Mouse (Mus musculus) embryonic facial prominence, embryonic 15.5 days (tissue): Measurements from ENCODE around the gene 2510009E07Rik. TPM values are rescaled to one million over a fixed set of nuclear protein-coding genes. Genes with fewer than 3 reads are reported as not detected.

Source experiments
- ATAC-seq: fragments of 200-750 bp; cut with Nextera tagmentation; 2 replicates; pipeline ENCODE4 v1.8.0; 2017; ENCODE audit warnings: low read depth, moderate TSS enrichment; ENCODE audit not compliant: insufficient number of reproducible peaks, low FRiP score, low TSS enrichment
- H3K27ac ChIP-seq: fragments of 300-500 bp; sonication (generic); replicated peaks from 2 replicates; pipeline ENCODE4 v1.5.1; 2015; ENCODE audit warnings: mild to moderate bottlenecking, inconsistent platforms
- H3K27me3 ChIP-seq: fragments of 300-500 bp; sonication (generic); 2 replicates; pipeline ENCODE4 v1.6.1; 2015; ENCODE audit warnings: inconsistent platforms
- H3K36me3 ChIP-seq: fragments of 300-500 bp; sonication (generic); 2 replicates; pipeline ENCODE4 v1.6.1; 2015; ENCODE audit warnings: mild to moderate bottlenecking, inconsistent platforms
- H3K4me1 ChIP-seq: fragments of 300-500 bp; sonication (generic); 2 replicates; pipeline ENCODE4 v1.6.1; 2015; ENCODE audit warnings: inconsistent platforms
- H3K4me2 ChIP-seq: fragments of 300-500 bp; sonication (generic); replicated peaks from 2 replicates; pipeline ENCODE4 v1.6.1; 2015; ENCODE audit warnings: mild to moderate bottlenecking, inconsistent platforms
- H3K4me3 ChIP-seq: fragments of 300-500 bp; sonication (generic); replicated peaks from 2 replicates; pipeline ENCODE4 v1.5.1; 2015; ENCODE audit warnings: mild to moderate bottlenecking, inconsistent platforms
- H3K9ac ChIP-seq: fragments of 300-500 bp; sonication (generic); 2 replicates; pipeline ENCODE4 v1.6.1; 2015; ENCODE audit warnings: inconsistent platforms
- H3K9me3 ChIP-seq: fragments of 300-500 bp; sonication (generic); replicated peaks from 2 replicates; pipeline ENCODE4 v1.6.1; 2016; ENCODE audit warnings: inconsistent platforms
- WGBS: fragments of 180-500 bp; shearing (Covaris S2); methylation state at CpG from one replicate; pipeline ENCODE4 v1.1.7; 2015; 5-methylcytosine and 5-hydroxymethylcytosine counted together
- polyA plus RNA-seq: library from polyadenylated mRNA; unstranded; fragments of >200 nt; fragmentation: Nextera tagmentation; extraction: Ambion mirVana; gene quantifications from 2 replicates; pipeline ENCODE4 v1.2.1, GENCODE M21; 2015

2510009E07Rik gene
- polyA plus RNA-seq, result 23.0 and 23.9 TPM in 2 replicates

GRCm38 (mm10) chr16:21694463-21695241 is at the start of gene 2510009E07Rik:
Gene 2510009E07Rik (minus strand): TSS chr16:21694665.
- no peaks in the 10 kb centered on the region for H3K36me3 ChIP-seq
- H3K4me2 ChIP-seq, result peak within 1 kb of the TSS; percentile 91
- peaks cover 29% of the 10 kb centered on the region for H3K4me1 ChIP-seq
- peak; percentile 94 for ATAC-seq
- H3K4me3 ChIP-seq, result peak within 1 kb of the TSS; percentile 74
- H3K27me3 ChIP-seq, result no peaks in the 10 kb centered on the region
- WGBS, result under 1% methylated on average over 56 of the region's 61 CpGs
- H3K27ac ChIP-seq, result peak within 1 kb of the TSS; percentile 89
- H3K9me3 ChIP-seq, result no peaks in the 10 kb centered on the region
- H3K9ac ChIP-seq, result peak within 1 kb of the TSS; percentile 85

GRCm38 (mm10) chr16:21743401-21743800 is 48.9 kb upstream of the 2510009E07Rik start:
- Histone ChIP-seq H3K4me2 (no peak overlapping the region), H3K4me3 (no peak overlapping the region), H3K9me3 (no peaks in the 10 kb centered on the region), H3K27me3 (no peaks in the 10 kb centered on the region), H3K36me3 (no peaks in the 10 kb centered on the region), H3K27ac (no peak overlapping the region), H3K9ac (no peak overlapping the region), H3K4me1 (no peaks in the 10 kb centered on the region)
- ATAC-seq, result no peak
- 83% methylated on average over 6 of the region's 6 CpGs for WGBS

GRCm38 (mm10) chr16:21742898-21743297 is 48.4 kb upstream of the 2510009E07Rik start:
- H3K4me1 ChIP-seq, result no peaks in the 10 kb centered on the region
- H3K9ac ChIP-seq, result no peak overlapping the region
- H3K4me3 ChIP-seq, result no peak overlapping the region
- 88% methylated on average over 5 of the region's 5 CpGs for WGBS
- no peaks in the 10 kb centered on the region for H3K27me3 ChIP-seq
- H3K36me3 ChIP-seq, result no peaks in the 10 kb centered on the region
- no peak for ATAC-seq
- no peaks in the 10 kb centered on the region for H3K9me3 ChIP-seq
- no peak overlapping the region for H3K27ac ChIP-seq
- no peak overlapping the region for H3K4me2 ChIP-seq

- H3K36me3 ChIP-seq, result no peaks in the 10 kb centered on the region
- 78% methylated on average over 5 of the region's 5 CpGs for WGBS
Measured at GRCm38 (mm10) chr16:21742191-21742870, 47.9 kb upstream of the 2510009E07Rik start.

GRCm38 (mm10) chr16:21741542-21741941 is 47.1 kb upstream of the 2510009E07Rik start:
- 79% methylated on average over 3 of the region's 3 CpGs for whole genome bisulfite sequencing
- Histone ChIP-seq H3K36me3 (no peaks in the 10 kb centered on the region), H3K9ac (no peak overlapping the region), H3K4me3 (no peak overlapping the region), H3K27ac (no peak overlapping the region), H3K9me3 (no peaks in the 10 kb centered on the region), H3K4me2 (no peak overlapping the region), H3K4me1 (no peaks in the 10 kb centered on the region), H3K27me3 (no peaks in the 10 kb centered on the region)
- no peak for ATAC-seq

More at GRCm38 (mm10) chr16:21742191-21742870, 47.9 kb upstream of the 2510009E07Rik start:
- Histone ChIP-seq H3K4me1 (no peaks in the 10 kb centered on the region), H3K4me3 (no peak overlapping the region), H3K9ac (no peak overlapping the region), H3K9me3 (no peaks in the 10 kb centered on the region), H3K4me2 (no peak overlapping the region), H3K27me3 (no peaks in the 10 kb centered on the region), H3K27ac (no peak overlapping the region)
- no peak for ATAC-seq

GRCm38 (mm10) chr16:21735638-21736037 is 41.2 kb upstream of the 2510009E07Rik start:
- Histone ChIP-seq H3K4me3 (no peak overlapping the region), H3K9ac (no peak overlapping the region), H3K27ac (no peak overlapping the region), H3K9me3 (no peaks in the 10 kb centered on the region), H3K36me3 (no peaks in the 10 kb centered on the region), H3K4me1 (no peaks in the 10 kb centered on the region), H3K4me2 (no peak overlapping the region), H3K27me3 (no peaks in the 10 kb centered on the region)
- no peak for ATAC-seq
- 78% methylated on average over 1 of the region's 1 CpGs for WGBS

GRCm38 (mm10) chr16:21727897-21728364 is 33.5 kb upstream of the 2510009E07Rik start:
- H3K9me3 ChIP-seq, result no peaks in the 10 kb centered on the region
- 44% methylated on average over 10 of the region's 10 CpGs for WGBS

GRCm38 (mm10) chr16:21727421-21727820 is 33.0 kb upstream of the 2510009E07Rik start:
- H3K36me3 ChIP-seq, result no peaks in the 10 kb centered on the region
- H3K4me1 ChIP-seq, result no peaks in the 10 kb centered on the region
- no peak overlapping the region for H3K27ac ChIP-seq
- no peak for ATAC-seq
- H3K4me3 ChIP-seq, result no peak overlapping the region
- WGBS, result 86% methylated on average over 3 of the region's 3 CpGs
- H3K27me3 ChIP-seq, result no peaks in the 10 kb centered on the region
- no peak overlapping the region for H3K4me2 ChIP-seq
- H3K9me3 ChIP-seq, result no peaks in the 10 kb centered on the region
- no peak overlapping the region for H3K9ac ChIP-seq

More at GRCm38 (mm10) chr16:21727897-21728364, 33.5 kb upstream of the 2510009E07Rik start:
- peak overlapping the region; percentile 29 for H3K4me3 ChIP-seq
- no peak overlapping the region for H3K9ac ChIP-seq
- peak overlapping the region; percentile 28; the same call in 1 of the 2 replicates for H3K4me2 ChIP-seq
- no peak for ATAC-seq
- no peak overlapping the region for H3K27ac ChIP-seq
- no peaks in the 10 kb centered on the region for H3K27me3 ChIP-seq
- no peaks in the 10 kb centered on the region for H3K4me1 ChIP-seq
- H3K36me3 ChIP-seq, result no peaks in the 10 kb centered on the region

- Histone ChIP-seq H3K4me1 (no peaks in the 10 kb centered on the region), H3K27ac (no peak overlapping the region), H3K9me3 (no peaks in the 10 kb centered on the region), H3K4me2 (no peak overlapping the region), H3K27me3 (no peaks in the 10 kb centered on the region), H3K4me3 (no peak overlapping the region), H3K36me3 (no peaks in the 10 kb centered on the region), H3K9ac (no peak overlapping the region)
- 76% methylated on average over 1 of the region's 1 CpGs for whole genome bisulfite sequencing
- ATAC-seq, result no peak
Measured at GRCm38 (mm10) chr16:21724261-21724660, 29.8 kb upstream of the 2510009E07Rik start.

GRCm38 (mm10) chr16:21719770-21720169 is 25.3 kb upstream of the 2510009E07Rik start:
- Histone ChIP-seq H3K4me2 (no peak overlapping the region), H3K4me3 (no peak overlapping the region), H3K36me3 (no peaks in the 10 kb centered on the region), H3K27me3 (no peaks in the 10 kb centered on the region), H3K9me3 (no peaks in the 10 kb centered on the region), H3K4me1 (no peaks in the 10 kb centered on the region), H3K9ac (no peak overlapping the region), H3K27ac (no peak overlapping the region)
- WGBS, result 87% methylated on average over 7 of the region's 7 CpGs
- ATAC-seq, result no peak

- Histone ChIP-seq H3K27me3 (no peaks in the 10 kb centered on the region), H3K27ac (no peak overlapping the region), H3K4me3 (no peak overlapping the region), H3K4me2 (no peak overlapping the region), H3K9ac (no peak overlapping the region), H3K36me3 (no peaks in the 10 kb centered on the region), H3K9me3 (no peaks in the 10 kb centered on the region), H3K4me1 (no peaks in the 10 kb centered on the region)
- ATAC-seq, result no peak
- 81% methylated on average over 10 of the region's 10 CpGs for WGBS
Measured at GRCm38 (mm10) chr16:21714516-21714915, 20.1 kb upstream of the 2510009E07Rik start.
